Mouse (Mus musculus): Measurements from ENCODE around the gene Fgf23.
A peak's percentile ranks its signal among the peaks of the same experiment; 100 is the strongest.

DNA sequence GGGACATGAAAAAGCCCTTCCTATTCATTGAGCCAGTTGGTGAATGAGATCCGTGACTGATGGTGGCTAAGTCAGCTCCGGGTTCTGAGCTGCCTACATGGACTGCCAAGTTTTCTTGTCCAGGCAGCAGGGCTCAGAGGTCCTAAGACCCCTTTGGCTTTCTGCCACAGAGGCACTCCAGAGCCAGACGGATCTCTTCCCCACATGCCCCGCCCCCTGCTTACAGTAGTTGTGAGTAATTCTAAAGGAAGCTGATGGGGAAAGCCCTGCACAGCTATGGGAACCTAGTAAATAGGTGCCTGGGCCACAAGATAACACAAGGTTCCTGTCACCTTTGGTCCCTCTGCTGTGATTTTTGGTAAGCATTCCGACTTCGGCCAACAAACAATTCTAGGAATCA, 27.8 kb upstream of the Fgf23 start:
- no peak for TF ChIP-seq CTCF (IDR thresholded peaks at IDR 0.05; ENCODE audit: low read depth)
- 0 out of 2 replicates have a peak, but pooled peaks have one; percentile 15 for TF ChIP-seq EP300 (IDR thresholded peaks at IDR 0.05; ENCODE audit: low read depth)
